Mouse (Mus musculus) heart, embryonic 10.5 days (tissue): ENCODE results near the gene Slc25a34. TPM values are rescaled to one million over a fixed set of nuclear protein-coding genes. Genes with fewer than 3 reads are reported as not detected.

Experiments used
- polyA plus RNA-seq: library from polyadenylated mRNA; unstranded; fragments of >200 nt; fragmentation: Nextera tagmentation; extraction: Ambion mirVana; gene quantifications from 2 replicates; pipeline ENCODE4 v1.2.1, GENCODE M21; 2016

Gene Slc25a34
- polyA plus RNA-seq, 1 experiment from 2014 or later, result 0.34 TPM

Other genes with a start within 250 kb of the Slc25a34 start
- 0.11 and 0.44 TPM in 2 replicates for gene Clcnka, start 225.1 kb downstream of the Slc25a34 start, polyA plus RNA-seq
- gene Clcnkb, start 207.8 kb downstream of the Slc25a34 start, polyA plus RNA-seq, result 0.93 and 1.3 TPM in 2 replicates
- gene Hspb7, start 203.0 kb downstream of the Slc25a34 start, polyA plus RNA-seq, result 61.5 and 132 TPM in 2 replicates
- gene Srarp, start 187.7 kb downstream of the Slc25a34 start, polyA plus RNA-seq, result not detected in 2 replicates
- gene Zbtb17, start 179.2 kb downstream of the Slc25a34 start, polyA plus RNA-seq, result 31.5 and 33.7 TPM in 2 replicates
- gene Spen, start 85.2 kb downstream of the Slc25a34 start, polyA plus RNA-seq, result 6.0 and 8.4 TPM in 2 replicates
- gene Fblim1, start 17.7 kb downstream of the Slc25a34 start, polyA plus RNA-seq, result 61.9 and 62.7 TPM in 2 replicates
- gene Tmem82, start 5.2 kb downstream of the Slc25a34 start, polyA plus RNA-seq, result 0.96 and 2.4 TPM in 2 replicates
- 4.1 and 5.4 TPM in 2 replicates for gene Plekhm2, start 41.1 kb upstream of the Slc25a34 start, polyA plus RNA-seq
- gene Rsc1a1, start 61.8 kb upstream of the Slc25a34 start, polyA plus RNA-seq, result 3.1 and 4.4 TPM in 2 replicates
- gene Ddi2, start 99.6 kb upstream of the Slc25a34 start, polyA plus RNA-seq, result 21.4 and 21.5 TPM in 2 replicates
- gene Agmat, start 122.9 kb upstream of the Slc25a34 start, polyA plus RNA-seq, result 1.2 and 3.5 TPM in 2 replicates
- 5.0 and 5.4 TPM in 2 replicates for gene Dnajc16, start 167.1 kb upstream of the Slc25a34 start, polyA plus RNA-seq
- 21.4 and 22.5 TPM in 2 replicates for gene Casp9, start 169.8 kb upstream of the Slc25a34 start, polyA plus RNA-seq
- gene Cela2a, start 202.3 kb upstream of the Slc25a34 start, polyA plus RNA-seq, result not detected in 2 replicates
- gene Ctrc, start 222.5 kb upstream of the Slc25a34 start, polyA plus RNA-seq, result not detected in 2 replicates